Mouse (Mus musculus) E14TG2a.4 (cell line): ENCODE data around the gene Gm11042.

Experiments
- H3K27me3 ChIP-seq: 2 replicates; pipeline ENCODE4 v1.6.1; 2014; ENCODE audit warnings: low read length, control low read depth; ENCODE audit not compliant: insufficient read depth
- H3K36me3 ChIP-seq: 2 replicates; pipeline ENCODE4 v1.6.1; 2014; ENCODE audit warnings: low read length, control low read depth; ENCODE audit not compliant: insufficient read depth
- H3K4me1 ChIP-seq: replicated peaks from 2 replicates; pipeline ENCODE4 v1.6.1; 2014; ENCODE audit warnings: low read depth, low read length, control low read depth
- H3K4me3 ChIP-seq: replicated peaks from 2 replicates; pipeline ENCODE4 v1.5.1; 2014; ENCODE audit warnings: mild to moderate bottlenecking, low read length
- H3K9me3 ChIP-seq: 2 replicates; pipeline ENCODE4 v1.6.1; 2014; ENCODE audit warnings: low read length, control low read depth
- CTCF ChIP-seq: conservative IDR thresholded peaks from 2 replicates; pipeline ENCODE4 v1.5.1; 2014; ENCODE audit warnings: low read length
- NANOG ChIP-seq: IDR thresholded peaks from 2 replicates; pipeline ENCODE4 v1.6.1; 2014; ENCODE audit warnings: borderline replicate concordance, low read length, mixed read lengths
- POU5F1 ChIP-seq: IDR thresholded peaks from 2 replicates; pipeline ENCODE4 v1.6.1; 2014; ENCODE audit warnings: low read length, borderline replicate concordance

Gm11042 gene

DNA sequence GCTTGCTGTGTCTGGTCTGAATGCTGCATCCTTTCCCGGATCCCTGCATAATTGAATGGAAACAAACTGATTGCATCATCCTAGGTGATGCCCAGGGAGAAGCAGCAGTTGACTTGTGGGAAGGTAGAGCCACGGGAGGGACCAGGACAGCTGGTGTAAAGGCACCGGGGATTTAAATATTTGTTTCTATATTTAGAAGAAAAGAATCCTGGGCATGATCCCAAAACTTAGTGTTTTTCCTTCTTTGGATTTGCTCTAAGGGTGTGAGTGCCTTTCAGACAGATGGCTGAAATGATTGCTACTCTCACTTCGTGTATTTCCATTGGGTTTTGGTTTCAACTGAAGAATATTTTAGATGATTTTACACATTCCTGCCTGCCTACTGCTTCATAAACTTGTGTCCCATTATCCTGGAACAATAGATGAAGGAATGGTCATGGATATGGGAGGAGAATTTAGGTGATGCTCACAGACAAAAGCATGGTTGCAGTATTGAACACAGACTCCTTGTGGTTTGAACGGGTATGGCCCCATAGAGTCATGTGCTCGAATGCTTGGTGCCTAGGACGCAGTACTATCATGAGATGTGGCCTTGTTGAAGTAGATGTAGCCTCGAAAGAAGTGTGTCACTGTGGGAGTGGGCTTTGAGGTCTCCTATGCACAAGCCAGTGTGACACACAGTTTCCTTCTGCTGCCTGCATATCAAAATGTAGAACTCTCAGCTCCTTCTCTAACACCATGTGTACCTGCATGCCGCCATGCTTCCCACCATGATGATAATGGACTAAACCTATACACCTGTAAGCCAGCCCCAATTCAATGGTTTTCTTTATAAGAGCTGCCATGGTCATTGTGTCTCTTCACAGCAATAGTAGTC lies 12.5 kb downstream of the Gm11042 start:
- TF ChIP-seq POU5F1 (no peak), NANOG (no peak), CTCF (no peak)
- Histone ChIP-seq H3K36me3 (no peaks in the 10 kb centered on the region), H3K4me3 (no peak overlapping the region), H3K9me3 (no peaks in the 10 kb centered on the region), H3K4me1 (no peaks in the 10 kb centered on the region), H3K27me3 (no peaks in the 10 kb centered on the region)

DNA sequence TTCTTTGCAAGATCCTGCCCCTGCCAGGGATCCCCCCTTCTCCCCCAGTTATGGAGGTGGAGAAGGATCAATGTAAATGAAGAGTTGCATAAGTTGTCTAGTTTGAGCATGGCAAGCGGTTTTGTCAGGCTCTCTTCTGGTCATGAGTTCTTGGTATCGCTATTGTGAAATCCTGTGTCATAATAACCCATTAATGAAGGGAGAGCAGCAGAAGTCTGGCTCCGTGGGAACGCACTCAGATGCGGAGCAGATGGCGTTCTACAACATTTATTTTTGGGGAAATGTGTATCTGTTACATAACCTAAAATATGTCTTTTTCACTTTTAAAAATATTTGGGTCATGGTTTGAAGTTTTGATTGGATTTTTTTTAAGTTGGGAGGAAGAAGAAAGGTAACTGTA lies 14.6 kb downstream of the Gm11042 start:
- Histone ChIP-seq H3K4me3 (no peak overlapping the region), H3K9me3 (no peaks in the 10 kb centered on the region), H3K36me3 (no peaks in the 10 kb centered on the region), H3K27me3 (no peaks in the 10 kb centered on the region), H3K4me1 (no peaks in the 10 kb centered on the region)
- no peak for TF ChIP-seq POU5F1
- no peak for TF ChIP-seq CTCF
- TF ChIP-seq NANOG, result no peak

DNA sequence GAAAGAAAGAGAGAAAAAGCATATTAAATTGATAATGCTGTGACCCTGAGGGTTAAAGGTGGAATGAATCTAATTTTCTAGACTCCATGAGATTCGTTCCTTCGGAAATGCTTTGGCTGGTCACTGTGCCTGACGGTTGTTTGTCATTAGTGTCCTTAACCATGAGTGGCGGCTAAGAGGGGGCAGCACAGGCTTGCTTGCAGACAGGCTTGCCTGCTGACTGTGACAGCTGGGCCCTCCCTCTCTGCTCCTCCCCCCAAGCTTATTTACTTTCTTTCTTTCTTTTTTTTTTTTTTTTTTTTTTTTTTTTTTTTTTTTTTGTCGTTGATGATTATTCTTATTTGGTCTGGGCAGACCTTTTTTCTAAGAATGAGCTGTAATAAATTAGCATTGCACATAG lies 19.8 kb downstream of the Gm11042 start:
- Histone ChIP-seq H3K27me3 (no peaks in the 10 kb centered on the region), H3K4me3 (no peak overlapping the region), H3K4me1 (no peaks in the 10 kb centered on the region), H3K36me3 (no peaks in the 10 kb centered on the region), H3K9me3 (no peaks in the 10 kb centered on the region)
- no peak for TF ChIP-seq POU5F1

DNA sequence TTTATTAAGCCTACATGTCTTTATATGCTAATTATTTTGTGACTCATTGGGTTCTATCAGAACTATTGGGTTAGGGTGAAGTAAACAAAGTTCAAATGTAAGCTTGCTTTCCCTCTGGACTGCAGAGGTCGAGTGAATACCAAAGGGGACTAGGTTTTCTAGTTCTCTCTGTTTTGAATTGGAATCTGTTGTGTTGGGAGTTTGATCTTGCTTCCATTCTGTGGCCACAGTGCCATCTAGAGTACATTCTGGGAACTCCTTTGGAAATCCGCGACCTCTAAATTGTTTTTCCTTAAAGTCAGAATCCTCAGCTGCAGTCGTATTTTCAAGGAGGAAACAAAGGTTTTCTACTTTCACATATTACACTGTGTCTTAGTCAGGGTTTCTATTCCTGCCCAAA lies 22.6 kb downstream of the Gm11042 start:
- H3K4me1 ChIP-seq, result no peaks in the 10 kb centered on the region
- no peaks in the 10 kb centered on the region for H3K9me3 ChIP-seq
- H3K27me3 ChIP-seq, result no peaks in the 10 kb centered on the region
- no peak for TF ChIP-seq NANOG
- peak; percentile 82 for TF ChIP-seq CTCF
- H3K4me3 ChIP-seq, result no peak overlapping the region
- no peaks in the 10 kb centered on the region for H3K36me3 ChIP-seq

DNA sequence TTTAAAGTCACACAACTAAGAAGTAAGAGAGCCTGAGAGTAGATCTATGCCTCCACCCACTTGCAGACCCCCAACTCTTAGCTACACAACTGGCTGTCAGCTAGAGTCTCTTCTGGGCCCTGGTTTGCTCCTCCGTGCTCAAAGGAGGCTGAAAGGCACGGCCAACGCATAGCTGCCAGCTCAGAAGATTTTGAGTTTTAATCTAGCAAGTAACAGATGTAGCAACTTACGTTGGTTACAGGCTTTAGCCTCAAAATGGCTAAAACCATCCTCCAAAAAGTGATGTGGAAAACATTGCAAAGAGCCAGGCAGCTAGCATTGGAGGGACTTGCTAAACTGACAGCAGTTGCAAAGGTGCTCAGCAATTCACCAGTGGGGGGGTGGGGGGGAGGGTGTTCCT lies 25.2 kb downstream of the Gm11042 start:
- TF ChIP-seq POU5F1 (no peak), CTCF (no peak), NANOG (no peak)
- Histone ChIP-seq H3K36me3 (no peaks in the 10 kb centered on the region), H3K27me3 (peaks cover 8% of the 10 kb centered on the region), H3K4me1 (no peaks in the 10 kb centered on the region), H3K9me3 (no peaks in the 10 kb centered on the region), H3K4me3 (no peak overlapping the region)

DNA sequence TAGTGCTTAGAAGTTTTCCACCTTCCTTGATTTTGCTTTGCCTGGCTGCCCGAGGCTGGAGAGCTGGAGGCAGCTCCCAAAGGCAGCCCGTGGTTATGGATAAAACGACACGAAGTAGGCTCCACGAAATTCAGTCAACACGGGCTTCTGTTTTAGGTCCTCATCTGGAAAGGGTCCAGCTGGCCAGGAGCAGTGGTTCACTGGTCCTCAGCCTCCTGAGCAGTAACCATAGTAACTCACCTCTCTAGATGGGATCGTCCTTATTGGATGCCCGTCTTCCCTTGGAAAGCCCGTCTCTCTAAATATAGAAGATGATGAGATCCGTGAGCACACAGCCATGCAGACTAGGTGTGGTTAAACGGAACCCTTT lies 31.5 kb downstream of the Gm11042 start:
- peaks cover 7% of the 10 kb centered on the region for H3K4me1 ChIP-seq
- no peaks in the 10 kb centered on the region for H3K9me3 ChIP-seq
- TF ChIP-seq CTCF (no peak), POU5F1 (no peak), NANOG (no peak)
- H3K4me3 ChIP-seq, result peak overlapping the region; percentile 76
- H3K36me3 ChIP-seq, result no peaks in the 10 kb centered on the region
- peaks cover 44% of the 10 kb centered on the region for H3K27me3 ChIP-seq

DNA sequence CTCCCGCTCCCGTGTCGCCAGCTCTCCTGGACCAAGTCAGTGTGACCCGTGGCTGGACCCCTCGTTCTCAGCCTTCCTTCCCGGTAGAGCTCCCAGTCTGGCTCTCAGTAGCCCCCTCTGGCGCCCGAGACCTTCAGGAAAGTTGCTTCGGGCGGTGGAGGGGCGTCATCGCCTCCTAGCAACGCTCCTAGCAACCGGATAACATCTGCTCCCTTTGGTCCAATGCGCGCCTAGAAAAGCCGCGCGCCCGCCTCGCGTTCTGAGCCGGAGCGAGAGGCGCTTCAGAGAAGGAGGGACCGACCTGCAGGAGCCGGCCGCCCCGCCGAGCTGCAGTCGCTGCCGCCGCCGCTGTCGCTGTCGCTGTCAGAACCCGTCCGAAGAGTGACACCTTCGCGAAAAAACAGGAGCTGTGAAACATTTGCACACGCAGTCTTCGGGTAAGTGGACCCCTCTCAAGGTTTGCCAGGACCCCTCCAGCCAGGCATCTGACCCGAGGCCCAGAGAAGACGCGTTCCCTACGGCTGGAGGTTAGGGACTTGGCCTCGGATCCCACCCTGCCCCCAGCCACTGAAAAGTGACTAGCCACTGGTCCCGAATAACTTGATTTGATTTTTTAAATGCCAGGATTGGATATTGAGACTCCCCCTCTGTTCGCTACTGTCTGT lies 32.0 kb downstream of the Gm11042 start:
- peaks cover 44% of the 10 kb centered on the region for H3K27me3 ChIP-seq
- peak overlapping the region; percentile 76 for H3K4me3 ChIP-seq
- H3K4me1 ChIP-seq, result peaks cover 7% of the 10 kb centered on the region
- no peaks in the 10 kb centered on the region for H3K9me3 ChIP-seq
- TF ChIP-seq POU5F1 (no peak), NANOG (no peak), CTCF (peak; percentile 37)
- H3K36me3 ChIP-seq, result no peaks in the 10 kb centered on the region

DNA sequence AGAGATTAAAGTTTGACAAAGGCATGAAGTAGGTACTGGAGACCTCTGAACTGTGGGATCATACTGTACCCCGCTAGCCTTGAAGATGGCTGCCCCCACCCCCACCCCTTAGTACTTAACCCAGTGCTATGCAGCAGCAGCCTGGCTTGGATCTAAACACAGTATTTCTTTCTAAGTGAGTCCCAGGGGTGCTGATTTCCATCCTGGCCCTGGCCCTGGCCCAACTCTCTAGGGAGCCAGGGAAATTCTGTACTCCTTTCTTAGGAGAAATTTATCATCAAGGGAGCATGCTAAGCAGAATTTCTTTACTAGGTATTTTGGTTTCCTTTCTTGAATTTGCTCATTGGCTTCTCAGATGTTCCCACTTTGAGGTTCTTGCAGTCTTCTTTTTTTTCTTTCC lies 33.3 kb downstream of the Gm11042 start:
- H3K36me3 ChIP-seq, result no peaks in the 10 kb centered on the region
- no peak overlapping the region for H3K4me3 ChIP-seq
- H3K4me1 ChIP-seq, result peaks cover 7% of the 10 kb centered on the region
- no peaks in the 10 kb centered on the region for H3K9me3 ChIP-seq
- peaks cover 40% of the 10 kb centered on the region for H3K27me3 ChIP-seq
- TF ChIP-seq POU5F1 (no peak), CTCF (no peak), NANOG (no peak)

DNA sequence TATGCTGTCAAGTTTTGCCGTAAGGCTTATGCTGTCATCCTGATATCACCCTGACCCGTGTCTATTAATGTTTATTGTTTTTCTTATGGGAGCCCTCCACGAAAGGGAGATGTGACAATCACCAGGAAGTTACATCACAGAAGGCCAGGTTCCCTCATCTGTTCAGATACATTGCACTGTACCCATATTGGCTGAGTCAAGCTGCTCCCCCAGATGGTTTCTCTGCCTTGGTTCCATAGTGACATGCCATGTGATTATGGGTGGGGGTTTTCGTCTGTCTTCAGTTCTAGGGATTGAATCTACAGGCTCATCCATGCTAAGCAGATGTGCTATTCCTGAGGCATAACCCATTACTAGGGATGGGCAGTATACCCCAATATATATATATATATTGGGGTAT lies 34.8 kb downstream of the Gm11042 start:
- no peaks in the 10 kb centered on the region for H3K36me3 ChIP-seq
- TF ChIP-seq POU5F1 (no peak), CTCF (no peak), NANOG (no peak)
- no peak overlapping the region for H3K4me3 ChIP-seq
- H3K9me3 ChIP-seq, result no peaks in the 10 kb centered on the region
- peaks cover 7% of the 10 kb centered on the region for H3K4me1 ChIP-seq
- peaks cover 36% of the 10 kb centered on the region for H3K27me3 ChIP-seq
